Mouse (Mus musculus): Measurements from ENCODE around the gene Mgam.
"Not testable (repeated sequence)": the region's sequence is repeated elsewhere in the genome, so short reads cannot be mapped to it uniquely, and the experiment has no call there.

The Mgam gene

GRCm38 (mm10) chr6:40628406-40629000, at the start of gene Mgam:
Gene Mgam (plus strand): TSS chr6:40628831.
- no peak for DNase-seq (ENCODE audit: low spot score)

- DNase-seq (ENCODE audit: low spot score): no peak
Measured at GRCm38 (mm10) chr6:40584336-40584735, 44.3 kb upstream of the Mgam start.

DNA sequence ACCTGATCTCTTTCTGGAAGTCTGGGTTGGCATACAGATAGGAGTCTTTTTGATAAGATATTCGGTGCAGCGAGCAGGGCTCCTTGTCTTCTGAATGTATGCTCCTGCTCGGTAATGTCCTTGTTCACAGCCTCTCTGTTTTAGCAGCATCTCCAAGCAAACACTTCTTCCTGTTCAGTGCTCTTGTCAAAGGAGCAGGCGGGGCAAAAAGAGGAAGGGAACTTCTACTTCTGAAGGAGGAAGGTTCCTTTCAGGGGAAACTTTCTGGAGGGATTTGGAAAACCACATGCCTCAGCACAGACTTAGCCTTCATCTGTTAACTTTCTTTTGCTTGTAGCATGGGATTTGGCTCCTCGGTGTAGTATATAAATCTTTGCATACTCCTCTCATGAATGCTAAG, 43.0 kb upstream of the Mgam start, which contains the start of gene Clec5a:
Clec5a (minus strand) TSS at position 177 of the 400 bp plus-strand sequence.
- DNase-seq (ENCODE audit: low spot score): no peak

GRCm38 (mm10) chr6:40588346-40588745, 40.3 kb upstream of the Mgam start:
- no peak for DNase-seq (ENCODE audit: low spot score)

- no peak for DNase-seq (ENCODE audit: low spot score)
Measured at GRCm38 (mm10) chr6:40594804-40595550, 33.7 kb upstream of the Mgam start.

DNA sequence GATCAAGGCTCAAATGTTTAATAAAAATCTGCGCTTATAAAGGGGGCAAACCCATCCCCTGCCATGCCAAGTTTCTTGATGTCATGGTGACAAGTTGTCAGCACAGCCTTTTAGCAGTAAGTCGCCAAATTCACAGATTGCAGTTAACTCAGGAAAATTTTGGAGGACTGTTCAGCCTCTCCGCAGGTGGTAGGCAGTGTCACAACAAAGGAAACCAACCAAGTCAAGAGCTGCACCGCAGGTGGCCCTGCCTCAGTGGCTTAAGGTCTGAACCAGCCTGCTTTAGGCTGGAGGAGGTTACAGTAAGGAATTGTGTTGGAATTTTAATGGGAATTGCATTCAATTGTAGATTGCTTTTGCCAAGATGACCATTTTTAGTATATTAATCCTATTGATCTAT, 30.1 kb upstream of the Mgam start:
- not testable (repeated sequence) for DNase-seq (ENCODE audit: low spot score)

DNA sequence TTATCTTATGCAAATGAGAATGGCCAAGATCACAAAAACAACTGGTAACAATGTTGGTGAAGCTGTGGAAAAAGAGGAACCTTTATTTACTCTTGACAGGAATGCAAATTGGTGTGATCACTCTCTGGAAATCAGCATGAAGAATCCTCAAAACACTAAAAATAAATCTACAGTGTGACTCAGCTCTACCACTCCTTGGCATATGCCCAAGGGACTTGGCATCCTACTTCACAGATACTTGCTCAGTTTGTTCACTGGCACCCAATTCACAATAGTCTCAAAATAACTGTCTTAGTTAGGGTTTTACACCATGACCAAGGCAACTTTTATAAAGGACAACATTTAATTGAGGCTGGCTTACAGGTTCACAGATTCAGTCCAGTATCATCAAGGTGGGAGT, 21.2 kb upstream of the Mgam start:
- DNase-seq (ENCODE audit: low spot score): no peak

DNA sequence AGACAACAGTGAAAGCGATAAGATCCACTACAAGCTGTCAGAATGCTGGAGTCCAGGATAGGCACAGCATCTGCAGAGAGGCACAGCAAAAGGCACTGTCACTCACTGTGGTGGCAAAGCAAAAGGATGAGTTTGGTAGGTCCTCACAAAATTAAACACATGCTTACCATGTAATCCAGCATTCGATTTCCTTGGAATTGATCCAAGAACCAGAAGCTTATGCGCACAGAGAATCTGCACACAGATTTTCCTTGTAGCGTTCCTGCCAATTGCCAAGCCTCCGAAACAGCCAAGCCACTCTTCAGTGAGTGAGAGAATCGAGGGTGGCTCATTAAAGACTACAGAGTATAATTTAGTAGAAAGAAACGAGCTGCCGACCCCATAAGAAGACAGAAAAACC, 18.4 kb upstream of the Mgam start:
- no peak for DNase-seq (ENCODE audit: low spot score)

- no peak for DNase-seq (ENCODE audit: low spot score)
Measured at GRCm38 (mm10) chr6:40613260-40613852, 15.3 kb upstream of the Mgam start, which contains the start of gene Tas2r138. Gene Tas2r138 (minus strand): TSS chr6:40613310.

- DNase-seq (ENCODE audit: low spot score): peak; percentile 21
Measured at GRCm38 (mm10) chr6:40617965-40618364, 10.7 kb upstream of the Mgam start.

GRCm38 (mm10) chr6:40626111-40626510, 2.5 kb upstream of the Mgam start:
- no peak for DNase-seq (ENCODE audit: low spot score)

DNA sequence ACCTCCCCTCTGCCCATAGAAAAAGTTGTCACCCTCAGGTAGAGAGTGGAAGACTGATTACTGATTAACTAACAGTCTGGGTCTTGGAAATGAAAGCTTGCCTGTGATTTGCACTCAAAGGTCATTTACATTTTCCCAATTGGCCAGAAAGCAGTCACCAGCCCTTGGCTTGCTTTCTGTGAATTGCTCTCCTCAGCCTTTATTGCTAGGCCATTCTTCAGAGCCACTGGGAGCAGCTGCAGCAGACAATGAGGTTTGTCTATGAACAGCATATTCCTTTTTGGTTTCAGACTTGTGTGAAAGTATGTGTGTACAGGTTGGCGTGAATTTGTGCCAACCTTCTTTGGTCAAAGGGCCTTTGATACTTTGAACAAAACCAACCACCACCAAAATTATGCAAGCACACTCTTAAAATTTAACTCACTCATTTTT, 6.0 kb downstream of the Mgam start:
- no peak for DNase-seq (ENCODE audit: low spot score)

GRCm38 (mm10) chr6:40635559-40635958, 6.9 kb downstream of the Mgam start:
- DNase-seq (ENCODE audit: low spot score): peak; percentile 6

- DNase-seq (ENCODE audit: low spot score): no peak
Measured at GRCm38 (mm10) chr6:40637755-40638154, 9.1 kb downstream of the Mgam start.

- no peak for DNase-seq (ENCODE audit: low spot score)
Measured at GRCm38 (mm10) chr6:40640710-40641538, 12.3 kb downstream of the Mgam start.

DNA sequence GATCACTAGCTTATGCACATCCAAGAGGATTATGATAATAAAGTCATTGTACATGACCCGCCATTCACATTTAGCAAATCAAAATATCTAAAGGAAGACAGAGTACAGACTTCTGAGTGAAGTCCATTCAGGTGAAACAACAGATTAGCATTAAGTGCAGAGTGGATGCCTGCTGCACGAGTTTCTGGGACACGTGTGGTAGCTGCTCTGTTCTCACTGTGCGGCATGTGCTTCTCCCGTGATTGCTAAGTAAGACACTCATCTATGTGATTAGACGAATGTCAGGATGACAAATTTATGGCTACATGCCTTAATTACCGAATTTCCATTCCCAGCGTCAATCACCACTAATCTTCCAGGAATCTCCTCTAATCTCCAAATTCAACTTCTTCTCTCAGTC, 17.1 kb downstream of the Mgam start:
- no peak for DNase-seq (ENCODE audit: low spot score)

GRCm38 (mm10) chr6:40650953-40651352, 22.3 kb downstream of the Mgam start:
- no peak for DNase-seq (ENCODE audit: low spot score)

GRCm38 (mm10) chr6:40660930-40661329, 32.3 kb downstream of the Mgam start:
- no peak for DNase-seq (ENCODE audit: low spot score)

- peak; percentile 5 for DNase-seq (ENCODE audit: low spot score)
Measured at GRCm38 (mm10) chr6:40689180-40689579, 60.5 kb downstream of the Mgam start.

DNA sequence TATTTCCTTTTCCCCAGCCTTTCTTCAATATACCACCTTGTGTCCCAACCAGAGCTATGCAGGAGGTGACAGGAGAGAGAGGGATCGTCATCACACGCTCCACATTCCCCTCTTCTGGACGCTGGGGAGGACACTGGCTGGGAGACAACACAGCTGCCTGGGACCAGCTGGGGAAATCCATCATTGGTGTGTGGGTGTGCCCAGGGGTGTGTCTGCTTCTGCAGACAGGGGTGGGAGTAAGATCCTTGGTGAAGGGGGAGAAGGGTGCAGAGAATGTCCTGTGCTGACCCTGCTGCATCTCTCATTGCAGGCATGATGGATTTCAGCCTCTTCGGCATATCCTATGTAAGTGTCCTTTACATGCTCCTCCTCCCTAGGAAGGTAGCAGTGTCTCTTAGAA, 63.4 kb downstream of the Mgam start:
- DNase-seq (ENCODE audit: low spot score): not testable (repeated sequence)

GRCm38 (mm10) chr6:40713494-40713893, 84.9 kb downstream of the Mgam start:
- DNase-seq (ENCODE audit: low spot score): not testable (repeated sequence)

DNA sequence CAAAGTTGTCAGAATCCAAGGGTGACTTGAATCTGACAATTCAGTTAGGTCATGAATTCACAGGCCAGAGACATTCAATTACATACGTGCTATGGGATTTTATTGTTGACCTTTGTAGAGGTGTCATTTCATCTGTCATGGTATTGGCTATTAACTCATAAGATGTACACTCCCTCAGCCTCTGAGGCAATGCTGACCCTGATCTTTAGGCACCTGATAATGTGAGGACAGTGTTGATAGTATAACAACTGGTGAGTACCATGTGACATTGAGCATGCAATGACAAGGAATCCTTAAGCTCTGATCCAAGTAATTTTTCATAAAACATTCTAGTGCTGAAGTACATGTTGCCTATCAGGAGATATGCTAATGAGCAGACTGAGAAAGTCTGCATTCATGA, 87.1 kb downstream of the Mgam start:
- DNase-seq (ENCODE audit: low spot score): no peak

All from testis, postnatal 14 days (tissue).